Mouse (Mus musculus): ENCODE measurements at regions not wholly inside any gene's neighbourhood (a gene's known extent, or its start where the extent isn't known, plus 50 kb on each side); places are given as distances from the start of the nearest gene placed in this dataset.

- H3K9me3 ChIP-seq (replicated peaks; ENCODE audit: control insufficient read depth, insufficient read depth, low read length, poor library complexity, severe bottlenecking), result no peaks in the 10 kb centered on the region
- no peaks in the 10 kb centered on the region for H3K36me3 ChIP-seq (ENCODE audit: control insufficient read depth, insufficient read depth, low read length, poor library complexity, severe bottlenecking)
- H3K27me3 ChIP-seq (ENCODE audit: control insufficient read depth, insufficient read depth, low read length, poor library complexity, severe bottlenecking), result no peaks in the 10 kb centered on the region; the same call in 1 of the 2 replicates
- no peak overlapping the region for H3K9ac ChIP-seq (ENCODE audit: low read depth, poor library complexity, severe bottlenecking)
- H3K4me3 ChIP-seq (ENCODE audit: low read depth, low read length), result no peak overlapping the region
- H3K4me1 ChIP-seq (ENCODE audit: control insufficient read depth, insufficient read depth, low read length), result no peaks in the 10 kb centered on the region
- TF ChIP-seq POLR2A (IDR thresholded peaks at IDR 0.05; ENCODE audit: insufficient read depth, low read length) (no peak), CTCF (IDR thresholded peaks at IDR 0.05; ENCODE audit: low read depth, low read length) (no peak), EP300 (IDR thresholded peaks at IDR 0.05; ENCODE audit: insufficient read depth, low read depth, low read length) (no peak)
- H3K27ac ChIP-seq (ENCODE audit: insufficient read depth, low read length), result no peak overlapping the region
These were observed 259.1 kb upstream of the Pou3f3 start for GRCm38 (mm10) chr1:42436366-42436998.

- no peaks in the 10 kb centered on the region for H3K4me1 ChIP-seq (ENCODE audit: control insufficient read depth, insufficient read depth, low read length)
- TF ChIP-seq EP300 (IDR thresholded peaks at IDR 0.05; ENCODE audit: insufficient read depth, low read depth, low read length) (no peak), CTCF (IDR thresholded peaks at IDR 0.05; ENCODE audit: low read depth, low read length) (no peak), POLR2A (IDR thresholded peaks at IDR 0.05; ENCODE audit: insufficient read depth, low read length) (no peak)
- no peak overlapping the region for H3K27ac ChIP-seq (ENCODE audit: insufficient read depth, low read length)
- H3K9ac ChIP-seq (ENCODE audit: low read depth, poor library complexity, severe bottlenecking), result no peak overlapping the region
- no peak overlapping the region for H3K4me3 ChIP-seq (ENCODE audit: low read depth, low read length)
- H3K36me3 ChIP-seq (ENCODE audit: control insufficient read depth, insufficient read depth, low read length, poor library complexity, severe bottlenecking), result no peaks in the 10 kb centered on the region
- H3K27me3 ChIP-seq (ENCODE audit: control insufficient read depth, insufficient read depth, low read length, poor library complexity, severe bottlenecking), result no peaks in the 10 kb centered on the region; the same call in 1 of the 2 replicates
- H3K9me3 ChIP-seq (replicated peaks; ENCODE audit: control insufficient read depth, insufficient read depth, low read length, poor library complexity, severe bottlenecking), result no peaks in the 10 kb centered on the region
These were observed 227.2 kb upstream of the Pou3f3 start for GRCm38 (mm10) chr1:42468365-42468764.

GRCm38 (mm10) chr1:42471846-42472494, 223.6 kb upstream of the Pou3f3 start:
- Histone ChIP-seq H3K9ac (ENCODE audit: low read depth, poor library complexity, severe bottlenecking) (no peak overlapping the region), H3K9me3 (replicated peaks; ENCODE audit: control insufficient read depth, insufficient read depth, low read length, poor library complexity, severe bottlenecking) (no peaks in the 10 kb centered on the region), H3K4me1 (ENCODE audit: control insufficient read depth, insufficient read depth, low read length) (no peaks in the 10 kb centered on the region), H3K36me3 (ENCODE audit: control insufficient read depth, insufficient read depth, low read length, poor library complexity, severe bottlenecking) (no peaks in the 10 kb centered on the region), H3K27me3 (ENCODE audit: control insufficient read depth, insufficient read depth, low read length, poor library complexity, severe bottlenecking) (no peaks in the 10 kb centered on the region; the same call in 1 of the 2 replicates), H3K4me3 (ENCODE audit: low read depth, low read length) (no peak overlapping the region), H3K27ac (ENCODE audit: insufficient read depth, low read length) (no peak overlapping the region)
- TF ChIP-seq CTCF (IDR thresholded peaks at IDR 0.05; ENCODE audit: low read depth, low read length), result no peak
- TF ChIP-seq EP300 (IDR thresholded peaks at IDR 0.05; ENCODE audit: insufficient read depth, low read depth, low read length), result no peak
- no peak for TF ChIP-seq POLR2A (IDR thresholded peaks at IDR 0.05; ENCODE audit: insufficient read depth, low read length)

- no peaks in the 10 kb centered on the region for H3K36me3 ChIP-seq (ENCODE audit: control insufficient read depth, insufficient read depth, low read length, poor library complexity, severe bottlenecking)
- H3K9me3 ChIP-seq (replicated peaks; ENCODE audit: control insufficient read depth, insufficient read depth, low read length, poor library complexity, severe bottlenecking), result no peaks in the 10 kb centered on the region
- H3K4me1 ChIP-seq (ENCODE audit: control insufficient read depth, insufficient read depth, low read length), result no peaks in the 10 kb centered on the region
- TF ChIP-seq CTCF (IDR thresholded peaks at IDR 0.05; ENCODE audit: low read depth, low read length) (no peak), EP300 (IDR thresholded peaks at IDR 0.05; ENCODE audit: insufficient read depth, low read depth, low read length) (no peak), POLR2A (IDR thresholded peaks at IDR 0.05; ENCODE audit: insufficient read depth, low read length) (no peak)
- H3K9ac ChIP-seq (ENCODE audit: low read depth, poor library complexity, severe bottlenecking), result no peak overlapping the region
- H3K27ac ChIP-seq (ENCODE audit: insufficient read depth, low read length), result no peak overlapping the region
- H3K27me3 ChIP-seq (ENCODE audit: control insufficient read depth, insufficient read depth, low read length, poor library complexity, severe bottlenecking), result no peaks in the 10 kb centered on the region; the same call in 1 of the 2 replicates
- H3K4me3 ChIP-seq (ENCODE audit: low read depth, low read length), result no peak overlapping the region
These were observed 222.9 kb upstream of the Pou3f3 start for GRCm38 (mm10) chr1:42472495-42473230.

GRCm38 (mm10) chr1:42474197-42474596, 221.4 kb upstream of the Pou3f3 start:
- H3K4me1 ChIP-seq (ENCODE audit: control insufficient read depth, insufficient read depth, low read length), result no peaks in the 10 kb centered on the region
- no peaks in the 10 kb centered on the region for H3K36me3 ChIP-seq (ENCODE audit: control insufficient read depth, insufficient read depth, low read length, poor library complexity, severe bottlenecking)
- no peak overlapping the region for H3K9ac ChIP-seq (ENCODE audit: low read depth, poor library complexity, severe bottlenecking)
- no peaks in the 10 kb centered on the region; the same call in 1 of the 2 replicates for H3K27me3 ChIP-seq (ENCODE audit: control insufficient read depth, insufficient read depth, low read length, poor library complexity, severe bottlenecking)
- H3K4me3 ChIP-seq (ENCODE audit: low read depth, low read length), result no peak overlapping the region
- TF ChIP-seq EP300 (IDR thresholded peaks at IDR 0.05; ENCODE audit: insufficient read depth, low read depth, low read length) (no peak), CTCF (IDR thresholded peaks at IDR 0.05; ENCODE audit: low read depth, low read length) (no peak), POLR2A (IDR thresholded peaks at IDR 0.05; ENCODE audit: insufficient read depth, low read length) (no peak)
- H3K9me3 ChIP-seq (replicated peaks; ENCODE audit: control insufficient read depth, insufficient read depth, low read length, poor library complexity, severe bottlenecking), result no peaks in the 10 kb centered on the region
- no peak overlapping the region for H3K27ac ChIP-seq (ENCODE audit: insufficient read depth, low read length)

Data from ES-Bruce4 (cell line).